Mouse (Mus musculus): Measurements from ENCODE around the gene Fam161b. TPM values are rescaled to one million over a fixed set of nuclear protein-coding genes. Genes with fewer than 3 reads are reported as not detected.
"Not testable (repeated sequence)": the region's sequence is repeated elsewhere in the genome, so short reads cannot be mapped to it uniquely, and the experiment has no call there.

Gene Fam161b
- total RNA-seq, 2 experiments from 2014 or later, result 9.5 to 10.8 TPM

DNA sequence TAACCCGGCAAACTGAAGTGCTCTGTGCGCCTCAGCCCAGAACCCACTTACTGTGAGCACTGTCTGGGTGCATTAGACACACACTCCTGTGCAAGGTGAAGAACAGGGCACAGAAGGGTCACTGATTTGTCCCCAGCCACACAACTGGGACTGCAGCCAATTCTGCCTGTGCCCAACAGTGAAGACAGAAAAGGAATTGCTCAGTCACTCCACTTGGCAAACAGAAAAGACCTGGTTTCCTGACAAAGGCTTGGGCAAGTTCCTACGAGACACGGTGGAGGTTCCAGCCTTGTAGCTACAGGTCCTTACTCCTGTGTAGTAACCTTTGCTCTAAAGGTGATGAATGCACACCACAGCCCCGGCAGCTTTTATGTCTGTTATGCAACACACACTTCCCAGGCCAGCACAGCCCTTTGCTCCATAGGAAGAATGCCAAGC lies 23.0 kb upstream of the Fam161b start:
- no peak for DNase-seq (ENCODE audit: extremely low spot score in 1 of 2, low spot score in 1 of 2)

DNA sequence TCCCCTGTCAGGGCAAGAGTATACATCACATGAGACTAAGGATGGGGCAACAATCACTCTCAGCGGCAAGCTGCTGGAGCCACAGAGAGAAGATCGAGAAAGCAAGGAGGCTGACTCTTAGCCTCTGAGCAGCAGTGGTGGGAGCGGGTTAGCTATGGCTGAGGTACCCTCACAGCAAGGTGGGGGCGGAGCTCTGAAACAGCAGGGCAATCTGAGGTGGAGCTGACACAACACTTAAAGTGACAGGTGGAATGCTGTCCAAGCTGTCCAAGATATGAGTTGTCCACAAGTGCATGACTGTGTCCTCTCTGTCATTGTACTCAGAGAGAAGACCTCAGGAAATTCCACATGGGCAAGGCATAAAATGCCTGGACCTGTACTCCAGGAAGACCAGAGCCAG lies 20.7 kb upstream of the Fam161b start:
- DNase-seq (ENCODE audit: extremely low spot score in 1 of 2, low spot score in 1 of 2), result no peak

DNA sequence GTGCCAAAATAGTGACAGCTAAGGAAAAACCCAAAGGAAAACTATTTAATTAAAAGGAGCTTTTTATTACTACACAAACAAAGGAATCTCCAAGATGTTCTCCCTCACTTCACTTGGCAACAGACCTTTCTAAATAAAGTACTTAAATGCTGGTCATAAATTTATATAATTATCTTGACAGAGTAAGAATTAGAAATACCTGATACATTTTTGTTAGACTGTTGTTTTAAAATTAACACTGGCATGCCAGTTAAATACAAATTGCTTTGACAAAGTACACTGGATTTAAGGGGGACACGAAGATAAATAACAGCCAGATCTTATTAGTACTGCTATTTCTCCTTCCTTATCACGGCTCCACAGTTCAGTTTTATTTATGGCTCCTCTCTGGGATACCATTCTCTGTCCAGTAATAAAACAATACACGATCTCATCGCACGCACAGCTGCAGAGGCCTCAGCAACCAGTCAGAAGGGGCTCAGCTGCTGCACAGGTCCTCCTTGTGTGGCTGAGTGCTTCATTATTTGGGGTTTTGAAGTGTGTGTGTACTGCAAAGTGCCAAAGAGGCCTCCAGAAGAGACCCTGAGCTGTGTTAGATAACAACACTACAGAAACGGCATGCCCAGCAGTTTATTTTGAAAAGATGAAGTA lies 12.3 kb upstream of the Fam161b start:
- no peak for DNase-seq (ENCODE audit: extremely low spot score in 1 of 2, low spot score in 1 of 2)

DNA sequence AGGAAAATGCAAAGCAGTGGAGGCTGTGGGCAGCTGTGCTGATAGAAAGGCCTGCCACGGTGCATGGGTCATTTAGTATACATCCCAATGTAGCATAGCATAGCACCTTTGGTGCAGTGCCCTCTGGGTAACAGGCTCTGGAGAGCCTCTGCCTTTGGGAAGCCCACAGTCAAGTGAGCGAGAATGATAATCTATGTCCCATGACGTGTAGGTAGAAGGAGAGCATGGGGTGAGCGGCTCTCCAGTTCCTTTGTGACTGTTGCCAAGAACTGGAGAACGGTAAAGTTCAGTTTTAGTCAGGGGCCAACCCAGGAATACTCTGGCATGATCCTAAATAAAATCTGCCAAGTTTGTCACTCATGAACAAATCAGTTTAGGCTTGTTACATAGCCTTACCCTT lies 10.0 kb upstream of the Fam161b start:
- no peak for DNase-seq (ENCODE audit: extremely low spot score in 1 of 2, low spot score in 1 of 2)

DNA sequence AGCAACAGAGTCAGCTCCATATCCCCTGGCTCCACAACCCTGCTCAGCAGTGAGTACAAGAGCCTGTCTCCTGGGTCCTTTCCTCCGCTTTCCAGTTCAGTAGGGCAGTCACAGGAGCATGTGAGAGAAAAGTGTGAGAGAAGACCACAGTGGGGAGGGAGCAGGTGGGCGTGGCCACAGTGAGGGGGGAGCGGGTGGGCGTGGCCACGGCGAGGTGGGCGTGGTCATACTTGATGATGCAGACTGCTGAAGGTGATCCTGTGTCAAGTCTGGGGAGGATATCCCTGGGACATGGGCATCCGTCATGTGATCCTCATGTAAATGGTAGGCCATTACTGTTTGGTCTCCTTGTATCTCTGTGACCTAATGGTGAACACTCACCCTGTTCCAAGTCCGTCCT lies 5.3 kb upstream of the Fam161b start:
- no peak for DNase-seq (ENCODE audit: extremely low spot score in 1 of 2, low spot score in 1 of 2)

DNA sequence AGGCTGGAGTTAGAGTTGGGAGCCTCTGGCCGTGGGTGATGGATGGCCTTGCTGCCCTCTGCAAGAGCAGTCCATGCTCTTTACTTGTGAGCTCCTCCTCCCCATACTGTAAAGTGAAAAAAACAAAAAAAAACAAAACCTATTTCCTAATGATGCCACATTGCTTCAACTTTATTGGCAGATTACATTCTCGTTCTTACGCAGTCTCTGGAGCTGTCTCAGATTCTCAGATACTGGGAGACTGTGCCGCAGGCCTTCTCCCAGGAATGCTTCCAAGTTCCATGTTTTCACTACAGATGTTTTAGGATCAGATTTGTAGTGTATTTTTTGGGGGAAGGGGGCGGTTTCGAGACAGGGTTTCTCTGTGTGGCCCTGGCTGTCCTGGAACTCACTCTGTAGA lies 3.5 kb upstream of the Fam161b start:
- DNase-seq (ENCODE audit: extremely low spot score in 1 of 2, low spot score in 1 of 2), result no peak

DNA sequence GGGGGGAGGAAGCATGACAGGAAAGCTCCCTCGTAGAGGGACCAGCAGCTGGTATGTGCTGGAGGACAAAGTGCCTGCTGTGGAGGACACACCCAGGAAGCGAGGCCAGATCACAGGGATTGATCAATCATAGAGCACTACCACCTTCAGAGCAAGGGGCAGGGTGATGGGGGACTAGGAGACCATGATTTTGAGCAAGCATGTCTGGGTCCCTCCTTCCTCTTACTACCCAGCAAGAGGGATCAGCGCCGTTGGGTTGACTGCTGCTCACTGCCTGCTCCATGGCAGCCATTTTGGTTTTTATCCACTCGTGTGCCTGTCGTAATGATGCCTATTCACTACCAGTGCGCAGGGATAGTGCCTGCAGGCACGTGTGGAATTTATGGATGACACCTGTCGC lies 2.7 kb upstream of the Fam161b start:
- no peak for DNase-seq (ENCODE audit: extremely low spot score in 1 of 2, low spot score in 1 of 2)

DNA sequence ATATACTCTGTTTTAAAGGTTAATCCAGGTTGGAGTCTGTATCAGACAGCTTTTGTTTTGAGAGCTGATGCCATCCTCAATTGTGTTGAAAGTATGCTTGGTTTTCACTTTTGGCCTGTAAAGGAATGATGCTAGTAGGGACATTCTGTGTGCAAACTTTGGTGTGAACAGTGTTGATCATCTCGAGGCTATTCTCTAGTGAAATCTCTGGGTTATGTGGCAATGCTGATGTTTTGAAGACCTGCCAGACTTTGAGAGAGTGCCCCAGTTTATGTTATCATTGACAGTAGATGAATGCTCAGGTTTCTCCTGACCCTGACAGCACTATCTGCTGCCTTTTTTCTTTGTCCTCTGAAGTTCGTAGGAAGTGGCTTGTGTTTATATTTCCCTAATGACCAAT lies 1.2 kb upstream of the Fam161b start:
- DNase-seq (ENCODE audit: extremely low spot score in 1 of 2, low spot score in 1 of 2), result no peak

DNA sequence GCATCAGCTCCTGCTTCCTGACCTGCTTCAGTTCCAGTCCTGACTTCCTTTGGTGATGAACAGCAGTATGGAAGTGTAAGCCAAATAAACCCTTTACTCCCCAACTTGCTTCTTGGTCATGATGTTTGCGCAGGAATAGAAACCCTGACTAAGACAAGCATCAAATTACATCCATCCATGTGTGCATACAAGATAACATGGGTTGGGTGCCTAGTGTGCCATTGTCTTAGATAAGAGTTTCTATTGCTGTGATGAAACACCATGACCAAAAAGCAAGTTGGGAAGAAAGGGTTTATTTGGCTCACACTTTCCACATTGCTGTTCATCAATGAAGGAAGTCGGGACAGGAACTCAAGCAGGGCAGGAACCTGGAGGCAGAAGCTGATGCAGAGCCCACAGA lies 2.9 kb downstream of the Fam161b start:
- not testable (repeated sequence) for DNase-seq (ENCODE audit: extremely low spot score in 1 of 2, low spot score in 1 of 2)

DNA sequence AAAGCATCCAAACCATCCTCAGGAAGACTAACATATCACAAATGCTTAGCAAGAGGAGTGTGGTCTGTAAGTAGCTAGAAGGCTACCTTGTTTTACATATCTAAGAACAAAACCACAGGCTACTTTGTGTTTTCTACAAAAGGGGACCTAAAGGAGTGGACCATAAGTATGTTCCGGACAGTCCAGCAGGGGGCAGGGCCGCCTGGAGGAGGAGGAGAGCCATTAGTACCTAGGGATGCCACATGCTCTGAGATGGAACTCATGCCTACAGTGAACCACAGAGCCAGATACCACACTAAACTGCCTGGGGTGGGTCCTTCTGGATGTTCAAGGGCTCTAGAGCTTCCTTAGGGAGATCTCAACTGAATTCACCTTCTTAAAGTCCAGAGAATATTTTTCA lies 14.4 kb downstream of the Fam161b start:
- DNase-seq (ENCODE audit: extremely low spot score in 1 of 2, low spot score in 1 of 2), result no peak

DNA sequence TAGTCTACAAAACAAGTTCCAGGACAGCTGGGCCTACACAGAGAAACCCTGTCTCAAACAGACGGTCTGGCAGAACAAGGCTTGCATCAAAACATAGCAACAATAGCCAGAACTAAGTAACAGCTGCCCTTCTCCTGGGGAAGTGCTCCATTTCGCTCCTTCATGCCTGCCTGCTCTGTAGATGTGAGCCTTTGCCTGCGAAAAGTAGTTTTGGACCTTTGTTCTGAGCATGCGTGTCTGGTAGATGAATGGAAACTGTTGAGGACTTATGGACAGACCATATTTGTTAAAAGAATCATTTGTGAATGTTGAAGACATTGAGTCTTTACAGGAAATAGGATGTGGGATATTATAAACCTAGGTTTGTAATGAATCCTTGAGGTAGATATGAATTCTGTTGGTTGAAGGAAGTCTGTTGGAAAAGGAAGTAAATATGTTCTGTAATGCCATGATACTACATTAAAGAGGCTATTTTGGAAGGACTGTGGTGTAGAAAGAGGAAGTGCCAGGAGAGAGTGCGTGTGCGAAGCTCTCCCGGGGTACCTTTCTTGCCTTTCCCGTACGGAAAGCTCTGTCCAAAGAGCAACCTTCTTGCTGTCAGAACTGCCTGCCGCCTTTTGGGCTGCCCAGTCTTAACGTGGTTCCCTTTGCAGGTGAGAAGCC lies 24.5 kb downstream of the Fam161b start:
- no peak for DNase-seq (ENCODE audit: extremely low spot score in 1 of 2, low spot score in 1 of 2)

DNA sequence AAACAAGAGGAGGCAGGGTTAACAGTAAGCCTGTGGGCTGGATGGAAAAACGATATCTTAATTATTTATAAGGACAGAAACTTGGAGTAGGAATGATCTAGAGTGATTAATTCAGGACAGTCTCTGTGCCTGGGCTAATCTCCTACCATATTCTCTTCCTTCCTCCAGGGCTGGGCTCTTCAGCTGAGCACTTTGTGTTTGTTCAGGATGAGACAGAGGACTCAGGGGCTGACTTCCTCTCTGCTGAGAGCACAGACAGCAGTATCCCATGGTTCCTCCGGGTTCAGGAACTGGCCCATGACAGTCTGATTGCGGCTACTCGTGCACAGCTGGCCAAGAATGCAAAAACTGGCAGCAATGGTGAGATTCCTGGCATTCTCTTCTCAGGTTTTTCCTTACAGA lies 34.5 kb downstream of the Fam161b start:
- DNase-seq (ENCODE audit: extremely low spot score in 1 of 2, low spot score in 1 of 2), result no peak

DNA sequence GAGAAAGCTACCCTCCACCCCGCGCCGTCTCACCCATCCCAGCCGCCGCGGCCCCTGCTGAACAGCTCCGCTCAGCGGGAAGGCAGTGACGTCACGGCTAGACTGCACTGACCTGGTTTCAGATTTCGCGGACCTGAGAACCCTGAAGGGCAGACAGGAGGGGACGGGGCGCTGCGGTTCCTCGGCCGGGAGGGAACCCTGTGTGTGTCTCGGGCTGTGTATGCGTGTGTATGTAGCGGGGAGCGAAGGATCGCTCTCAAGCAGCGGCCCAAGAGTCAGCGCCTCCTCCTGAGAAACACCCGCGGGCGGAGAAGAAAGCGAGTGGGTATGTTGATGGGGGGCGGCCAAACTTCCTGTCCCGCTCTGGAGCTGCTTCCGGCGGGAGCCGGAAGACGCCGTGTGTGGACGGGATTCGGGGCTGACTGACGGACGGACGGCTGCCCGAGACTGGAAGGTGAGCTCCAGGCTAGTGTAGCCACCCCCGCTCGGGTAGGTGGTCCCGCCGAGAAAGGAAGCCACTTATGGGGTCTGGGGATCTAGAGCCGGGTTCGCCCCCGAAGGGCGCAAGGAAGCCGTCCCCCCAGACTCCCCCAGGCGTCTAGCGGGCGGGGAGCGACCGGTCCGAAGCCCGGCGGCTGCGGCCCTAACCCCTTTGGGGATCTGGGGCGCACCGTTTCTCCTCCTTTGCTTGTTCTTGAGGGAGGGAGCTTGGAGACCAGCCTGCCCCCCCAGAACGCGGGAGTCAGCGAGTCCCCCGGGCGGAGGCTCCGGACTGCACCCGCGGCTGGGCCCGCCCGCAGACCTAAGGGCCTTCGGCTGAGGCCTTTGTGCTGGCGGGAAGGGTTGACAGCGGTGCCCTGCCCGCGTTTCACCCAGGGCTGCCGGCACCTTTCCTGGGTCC lies 44.7 kb downstream of the Fam161b start, which contains the start of gene Zfp410:
Gene Zfp410, plus strand, starts transcription at position 132 of the 901 bp plus-strand sequence.
- peak; percentile 65 to 68 for DNase-seq (ENCODE audit: extremely low spot score in 1 of 2, low spot score in 1 of 2)

DNA sequence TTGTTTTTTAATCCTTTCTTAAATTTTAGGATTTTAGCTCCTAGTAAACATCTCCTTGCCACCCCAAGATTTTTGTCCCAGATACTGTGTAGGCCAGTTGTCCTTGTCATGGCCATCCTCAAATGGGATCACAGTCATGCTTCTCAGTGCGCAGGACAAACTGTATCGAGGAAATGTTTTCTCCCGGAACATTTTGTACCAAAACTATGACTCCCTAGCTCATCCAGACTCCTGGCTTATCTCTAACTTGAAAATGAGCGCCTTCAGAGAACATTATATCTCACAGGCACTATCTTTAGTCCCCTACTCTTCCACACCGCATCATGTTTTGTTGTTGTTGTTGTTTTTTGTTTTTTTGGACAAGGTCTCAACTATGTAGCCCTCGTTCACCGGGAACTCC lies 45.6 kb downstream of the Fam161b start:
- no peak for DNase-seq (ENCODE audit: extremely low spot score in 1 of 2, low spot score in 1 of 2)

DNA sequence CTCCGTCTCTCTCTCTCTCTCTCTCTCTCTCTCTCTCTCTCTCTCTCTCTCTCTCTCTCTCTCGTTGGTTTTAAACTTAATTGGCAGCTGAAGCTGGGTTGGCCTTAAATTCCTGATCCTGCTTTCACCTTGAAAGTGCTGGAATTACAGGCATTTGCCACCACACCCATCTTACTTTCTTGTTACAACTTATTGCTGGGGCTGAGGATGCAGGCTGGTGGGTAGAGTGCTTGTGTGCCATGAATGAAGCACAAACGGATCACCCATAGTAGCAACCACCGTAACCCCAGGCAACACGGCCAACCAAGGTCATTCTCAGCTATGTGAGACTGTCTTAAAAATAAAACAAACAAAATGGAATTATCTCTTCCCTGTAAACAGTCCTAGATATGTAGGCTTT lies 50.3 kb downstream of the Fam161b start:
- DNase-seq (ENCODE audit: extremely low spot score in 1 of 2, low spot score in 1 of 2), result no peak

DNA sequence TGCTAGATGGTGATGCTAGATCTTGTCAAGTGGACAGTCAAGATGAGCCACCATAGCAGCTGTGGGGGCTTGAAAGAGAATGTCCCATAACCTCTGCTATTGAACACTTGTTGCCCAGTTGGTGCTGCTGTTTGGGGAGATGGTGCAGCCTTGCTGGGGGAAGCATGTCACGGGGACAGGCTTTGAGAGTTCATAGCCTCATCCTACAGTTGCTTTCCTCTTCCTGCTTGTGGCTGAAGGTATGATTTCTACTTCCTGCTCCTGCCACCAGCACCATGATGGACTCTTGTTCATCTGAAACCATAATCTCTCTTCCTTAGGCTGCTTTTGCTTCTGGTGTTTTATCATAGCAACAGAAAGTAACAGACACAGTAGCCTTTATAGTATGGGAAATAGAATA lies 57.1 kb downstream of the Fam161b start:
- no peak for DNase-seq (ENCODE audit: extremely low spot score in 1 of 2, low spot score in 1 of 2)

DNA sequence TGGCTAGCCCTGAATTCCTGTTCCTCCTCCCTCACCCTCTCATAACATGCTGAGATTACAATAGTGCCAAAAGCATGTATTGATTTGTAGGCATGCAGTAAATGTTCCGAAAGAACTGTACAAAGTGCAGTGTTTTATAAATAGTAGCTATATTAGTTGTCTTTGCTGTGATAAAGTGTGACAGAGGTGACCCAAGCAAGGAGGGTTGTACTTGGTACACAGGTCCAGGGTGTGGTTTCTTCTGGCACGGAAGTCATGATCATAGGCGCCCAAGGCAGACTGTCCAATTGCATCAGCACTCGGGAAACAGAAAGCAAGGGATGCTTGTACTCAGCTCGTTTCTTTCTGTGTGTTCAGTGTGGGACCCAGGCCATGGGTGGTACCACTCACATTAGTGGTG lies 57.5 kb downstream of the Fam161b start:
- no peak for DNase-seq (ENCODE audit: extremely low spot score in 1 of 2, low spot score in 1 of 2)

DNA sequence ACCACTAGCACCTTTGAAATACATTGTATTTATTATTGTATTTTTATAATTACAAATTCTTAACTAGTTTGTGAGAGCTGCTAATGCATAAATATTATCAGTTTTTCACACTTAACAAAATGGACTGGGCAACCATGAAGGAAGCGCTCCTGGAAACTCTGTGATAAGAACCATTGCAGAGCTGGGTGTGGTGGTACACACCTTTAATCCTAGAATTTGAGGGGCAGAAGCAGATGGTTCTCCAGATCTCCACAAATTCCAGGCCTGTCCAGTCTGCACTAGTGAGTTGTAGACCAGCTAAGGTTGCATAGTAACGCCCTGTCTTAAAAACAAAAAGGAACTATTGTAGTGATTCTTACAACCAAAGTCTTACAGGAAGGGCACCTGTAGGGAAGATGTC lies 62.4 kb downstream of the Fam161b start:
- DNase-seq (ENCODE audit: extremely low spot score in 1 of 2, low spot score in 1 of 2), result no peak

DNA sequence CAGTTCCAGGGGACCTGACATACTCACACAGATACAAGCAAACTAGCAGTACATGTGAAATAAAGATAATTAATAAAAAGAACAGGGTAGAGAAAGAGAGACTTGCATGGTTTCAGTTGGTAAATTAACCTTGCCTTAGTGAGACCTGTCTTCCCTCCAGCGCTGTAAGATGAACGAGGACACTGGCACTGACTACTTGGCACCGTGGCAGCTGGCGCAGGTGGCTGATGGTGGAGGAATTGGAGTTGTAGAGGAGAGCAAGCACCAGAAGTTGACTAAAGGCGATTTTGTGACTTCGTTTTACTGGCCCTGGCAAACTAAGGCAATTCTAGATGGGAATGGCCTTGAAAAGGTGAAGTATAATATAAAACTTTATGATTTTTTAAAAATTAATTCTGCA lies 63.8 kb downstream of the Fam161b start:
- DNase-seq (ENCODE audit: extremely low spot score in 1 of 2, low spot score in 1 of 2), result no peak

Measured in layer of hippocampus, postnatal 25 days (tissue).